Mouse (Mus musculus): ENCODE data around the gene Lpin3.

GRCm38 (mm10) chr2:160869446-160869845, 11.0 kb upstream of the Lpin3 start:
- TF ChIP-seq CTCF (IDR thresholded peaks at IDR 0.05; ENCODE audit: extremely low read depth, insufficient read length, insufficient replicate concordance, low read depth, low read length) (no peak), POLR2A (IDR thresholded peaks at IDR 0.05; ENCODE audit: low read depth, low read length) (no peak)

Data from small intestine, adult 2 months (tissue).